Mouse (Mus musculus) right cerebral cortex, postnatal 25 days (tissue): ENCODE measurements around the gene Fam193b.
A peak's percentile ranks its signal among the peaks of the same experiment; 100 is the strongest.

Source experiments
- DNase-seq: peaks from one replicate; pipeline ENCODE4 v3.0.0; 2022

Fam193b gene

GRCm38 (mm10) chr13:55525733-55526553, 45.0 kb downstream of the Fam193b start:
- no peak for DNase-seq

GRCm38 (mm10) chr13:55523951-55524600, 46.8 kb downstream of the Fam193b start:
- no peak for DNase-seq

DNA sequence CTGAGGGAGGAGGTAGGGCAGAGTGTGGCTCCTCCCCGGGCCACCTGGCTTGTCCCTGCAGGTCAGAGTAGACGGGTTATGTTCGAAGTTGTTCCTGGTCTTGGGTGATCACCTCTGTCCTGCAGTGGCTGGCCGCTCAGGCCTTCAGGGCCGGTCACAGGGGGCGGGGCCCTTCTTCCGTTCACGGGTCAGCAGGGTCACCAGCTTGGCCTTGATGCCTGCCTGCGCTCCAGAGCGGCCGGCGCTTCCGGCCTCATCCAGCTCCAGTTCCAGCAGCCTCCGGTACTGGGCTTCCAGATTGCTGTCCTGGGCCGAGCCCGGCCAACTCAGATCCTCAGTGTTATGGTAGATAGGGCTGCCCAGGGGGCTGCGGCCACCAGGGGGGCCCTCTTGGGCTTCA, 47.6 kb downstream of the Fam193b start:
- no peak for DNase-seq

DNA sequence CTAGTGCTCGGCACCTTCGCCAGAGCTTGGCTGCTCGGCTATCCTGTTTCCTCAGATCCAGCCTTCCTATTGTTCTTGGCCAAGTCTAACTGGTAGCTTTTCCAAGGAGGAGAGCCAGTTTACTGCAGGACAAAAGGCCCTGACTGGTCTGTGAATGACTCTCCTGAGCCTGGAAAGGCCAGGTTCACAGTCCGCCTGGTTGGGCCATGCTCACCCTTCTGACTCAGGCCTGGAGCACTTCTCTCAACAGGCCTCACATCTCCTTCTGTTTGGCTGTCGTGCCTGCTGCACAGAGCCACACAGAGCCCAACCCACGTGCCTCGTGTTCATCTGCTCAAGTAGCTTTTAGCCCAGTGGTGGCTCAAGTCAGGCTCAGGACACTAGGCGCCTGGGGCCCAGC, 48.2 kb downstream of the Fam193b start:
- DNase-seq, result no peak

GRCm38 (mm10) chr13:55519606-55520005, 51.3 kb downstream of the Fam193b start:
- no peak for DNase-seq

DNA sequence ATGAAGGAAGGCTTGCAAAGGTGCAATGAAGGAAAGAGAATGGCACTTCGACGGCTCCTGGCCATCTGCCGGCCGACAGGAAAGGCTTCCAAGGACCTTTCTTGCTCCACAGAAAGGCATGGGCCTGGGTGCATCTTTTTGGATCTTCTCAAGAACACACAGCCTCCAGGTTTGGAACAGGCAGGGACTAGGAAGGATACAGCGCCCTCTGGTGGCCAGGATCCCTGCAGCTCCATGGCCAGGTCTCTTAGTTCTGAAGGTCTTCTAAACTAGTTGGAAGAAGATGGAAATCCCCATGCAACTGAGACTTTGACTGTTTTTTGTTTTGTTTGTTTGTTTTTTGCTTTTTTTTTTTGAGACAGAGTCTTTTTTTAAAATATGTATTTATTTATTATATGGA, 54.0 kb downstream of the Fam193b start:
- DNase-seq, result peak; percentile 84

DNA sequence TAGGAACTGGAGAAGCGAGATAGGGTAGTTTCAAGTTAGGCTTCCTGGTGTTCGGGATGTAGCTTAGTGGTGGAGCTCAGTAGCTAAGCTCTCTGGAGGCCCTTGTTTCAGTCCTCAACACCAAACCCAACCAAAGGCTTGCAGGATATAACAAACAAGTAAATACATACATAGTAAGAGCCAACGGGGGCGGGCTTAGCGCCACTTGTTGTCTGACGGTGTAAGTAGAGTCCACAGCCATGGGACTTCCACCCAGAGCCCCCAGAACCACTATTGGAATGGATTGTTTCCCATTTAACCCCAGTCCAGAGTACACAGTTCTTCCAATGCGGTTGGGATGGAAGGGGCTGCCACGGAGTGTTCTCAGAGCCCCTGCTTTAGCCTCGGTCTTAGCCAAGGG, 57.1 kb downstream of the Fam193b start:
- no peak for DNase-seq

GRCm38 (mm10) chr13:55513111-55513748, 57.7 kb downstream of the Fam193b start, which contains the start of gene Pdlim7:
Gene Pdlim7 (minus strand): TSS chr13:55513676.
- peak; percentile 86 for DNase-seq

GRCm38 (mm10) chr13:55512379-55513031, 58.4 kb downstream of the Fam193b start:
- no peak for DNase-seq

DNA sequence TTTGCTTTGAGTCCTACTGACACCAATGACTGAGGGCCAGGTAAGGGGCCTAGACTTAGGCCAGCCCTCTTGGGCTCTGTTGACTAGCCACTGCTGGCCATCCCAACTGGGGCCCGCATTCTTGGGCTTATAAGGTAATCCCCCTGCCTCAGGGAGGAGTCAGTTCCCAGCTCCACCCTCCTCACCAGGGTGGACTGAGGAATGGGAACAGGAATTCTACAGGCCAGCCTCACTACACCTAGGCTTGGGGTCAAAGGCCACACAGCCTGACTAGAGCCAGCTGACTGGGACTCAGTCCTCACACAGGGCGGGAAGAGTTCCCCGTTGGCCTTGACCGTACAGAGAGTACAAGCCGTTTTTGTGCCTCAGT, 59.4 kb downstream of the Fam193b start:
- DNase-seq, result no peak

DNA sequence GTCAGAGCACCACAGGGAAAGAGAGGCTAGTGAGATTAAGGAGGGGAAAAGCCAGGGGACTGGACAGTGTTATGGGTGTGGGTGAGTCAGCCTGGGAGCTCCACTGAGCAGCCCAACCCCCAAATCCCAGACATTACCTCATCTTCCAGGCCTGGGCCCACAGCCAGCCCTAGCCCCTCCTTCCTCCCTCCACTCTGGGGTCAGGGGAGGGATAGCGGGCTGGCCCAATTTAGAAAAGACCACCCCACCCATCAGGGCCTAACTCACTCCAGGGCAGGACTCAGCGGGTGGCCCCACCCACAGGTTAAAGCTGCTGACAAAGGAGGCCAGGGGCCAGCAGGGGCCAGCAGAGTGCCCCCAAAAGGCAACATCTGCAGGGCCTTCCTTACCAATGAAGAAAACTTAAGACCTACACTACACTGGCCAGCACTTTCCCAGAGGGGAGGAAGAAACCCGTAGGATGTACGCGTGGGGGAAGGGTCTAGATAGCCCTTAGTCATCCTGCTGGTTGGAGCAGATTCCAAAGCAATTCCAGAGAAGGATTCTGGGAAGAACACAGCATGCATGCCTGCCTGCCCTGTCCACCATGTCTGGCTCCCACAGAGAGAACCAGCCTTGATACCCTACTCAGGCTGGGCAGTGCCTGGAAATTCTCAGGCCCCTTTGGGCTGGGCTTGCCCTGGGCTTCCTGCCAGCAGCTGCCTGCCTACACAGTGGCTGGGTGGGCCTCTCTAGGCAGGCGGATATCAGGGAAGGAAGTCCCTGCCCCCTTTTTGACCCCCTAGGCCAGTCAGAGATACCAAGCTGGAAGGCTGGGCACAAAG, 60.0 kb downstream of the Fam193b start:
- no peak for DNase-seq

DNA sequence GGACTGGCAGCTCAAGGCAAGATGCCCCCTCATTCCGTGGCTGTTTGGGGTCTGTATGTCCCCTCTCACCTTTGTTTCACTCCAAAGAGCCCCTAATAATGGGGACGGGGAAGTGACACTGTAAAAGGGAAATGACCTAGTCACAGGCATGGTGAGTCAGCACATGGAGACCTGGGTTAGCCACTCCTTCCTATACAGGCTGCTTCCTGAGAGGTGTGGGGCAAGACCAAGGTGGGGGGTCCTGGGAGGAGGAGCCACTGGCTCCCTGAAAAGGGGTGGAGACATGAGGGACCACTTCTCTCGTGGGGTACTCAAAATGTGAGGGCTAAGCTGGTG, 60.6 kb downstream of the Fam193b start:
- no peak for DNase-seq

GRCm38 (mm10) chr13:55508531-55508930, 62.4 kb downstream of the Fam193b start:
- no peak for DNase-seq

- no peak for DNase-seq
Observed at GRCm38 (mm10) chr13:55507877-55508276, 63.0 kb downstream of the Fam193b start.

DNA sequence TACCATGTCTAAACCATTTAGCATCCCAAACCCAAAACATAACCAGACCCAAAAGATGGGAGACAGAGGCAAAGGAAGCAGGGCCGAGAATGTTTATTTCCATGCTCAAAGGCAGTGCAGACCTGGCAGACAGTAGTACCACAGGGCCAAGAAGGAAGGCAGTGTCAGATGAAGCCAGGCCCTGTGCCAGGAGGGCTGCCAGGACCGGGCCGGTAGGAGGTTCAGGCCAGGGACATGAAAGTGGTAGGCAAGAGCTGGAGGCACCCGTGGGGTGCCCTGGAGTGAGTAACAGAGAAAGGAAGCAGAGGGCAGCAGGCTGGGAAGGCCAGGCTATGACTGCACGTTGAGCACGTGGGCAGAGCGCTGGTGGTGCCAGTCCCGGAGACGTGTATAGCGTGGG, 64.2 kb downstream of the Fam193b start:
- DNase-seq, result no peak

GRCm38 (mm10) chr13:55505810-55506209, 65.1 kb downstream of the Fam193b start:
- no peak for DNase-seq

DNA sequence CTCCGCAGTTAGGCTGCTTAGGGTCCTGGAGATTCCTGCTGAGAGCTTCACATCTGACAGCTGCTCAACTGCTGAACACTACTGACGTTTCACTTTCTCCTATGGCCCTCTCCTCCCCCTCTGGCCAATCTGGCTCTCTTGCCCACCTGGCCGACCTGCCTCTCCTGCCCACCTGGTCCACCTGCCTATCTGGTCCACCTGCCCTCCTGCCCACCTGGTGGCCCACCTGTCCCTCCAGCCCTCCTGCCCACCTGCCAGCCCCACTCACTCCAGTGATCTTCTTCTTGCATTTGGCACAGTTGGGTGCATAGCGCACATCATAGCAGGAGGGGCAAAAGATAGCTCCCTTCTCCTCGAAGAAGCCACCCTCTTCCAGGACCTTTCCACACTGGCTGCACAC, 66.5 kb downstream of the Fam193b start:
- DNase-seq, result no peak

DNA sequence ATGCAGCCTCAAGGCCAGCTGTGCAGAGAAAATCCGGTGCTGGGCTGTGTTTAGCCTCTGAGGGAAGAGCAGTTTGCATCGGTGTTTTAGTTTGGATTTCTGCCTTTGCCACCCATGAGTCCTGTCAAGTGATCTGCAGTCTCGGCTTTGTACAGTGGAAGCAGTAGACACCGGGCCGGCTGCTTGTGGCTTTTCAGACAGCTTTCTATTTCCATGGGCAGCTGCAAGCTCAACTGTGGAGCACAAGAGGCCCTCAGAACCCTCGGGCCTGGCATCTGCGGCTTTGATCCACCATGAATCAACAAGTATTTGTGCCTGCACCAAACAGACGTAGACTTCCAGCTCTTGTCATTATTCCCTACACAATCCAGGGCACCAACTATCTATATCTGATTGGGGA, 68.5 kb downstream of the Fam193b start:
- no peak for DNase-seq

- no peak for DNase-seq
Observed at GRCm38 (mm10) chr13:55500575-55500974, 70.3 kb downstream of the Fam193b start.

- no peak for DNase-seq
Observed at GRCm38 (mm10) chr13:55498906-55499305, 72.0 kb downstream of the Fam193b start.

GRCm38 (mm10) chr13:55496661-55497060, 74.3 kb downstream of the Fam193b start:
- no peak for DNase-seq

DNA sequence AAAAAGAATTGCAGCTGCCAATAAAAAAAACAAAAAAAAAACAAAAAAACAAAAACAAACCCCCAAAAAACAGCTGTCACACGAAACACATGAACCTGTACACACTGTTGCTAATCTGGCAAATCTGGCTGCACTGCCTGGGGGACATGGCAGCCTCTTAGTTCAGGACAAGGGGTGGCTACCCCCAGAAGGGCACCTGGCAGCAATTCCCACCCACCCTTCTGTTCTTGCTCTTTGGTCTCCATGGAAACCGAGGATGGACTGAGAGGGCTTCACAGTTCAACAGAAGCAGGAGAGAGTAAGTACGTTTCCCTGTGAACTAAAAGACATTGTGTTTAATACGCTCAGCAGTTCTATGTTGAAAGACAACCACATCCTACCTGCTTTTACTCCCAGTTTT, 75.2 kb downstream of the Fam193b start:
- DNase-seq, result no peak
